Mouse (Mus musculus) liver, embryonic 14.5 days (tissue): ENCODE results near the gene U2surp.

Source experiments
- CTCF ChIP-seq: IDR thresholded peaks from 2 replicates; pipeline ENCODE4 v1.5.1; 2016; ENCODE audit warnings: antibody characterized with exemption, low read depth, control low read depth
- EP300 ChIP-seq: IDR thresholded peaks from 2 replicates; pipeline ENCODE4 v1.6.1; 2016; ENCODE audit warnings: antibody characterized with exemption, low read depth

- TF ChIP-seq CTCF (peak; percentile 3; the same call in 1 of the 2 replicates), EP300 (no peak)
Measured at GRCm38 (mm10) chr9:95413911-95414310, 97.9 kb downstream of the U2surp start.
